Mouse (Mus musculus): ENCODE measurements around the gene Bmi1.

GRCm38 (mm10) chr2:18724462-18724861 lies 47.6 kb downstream of the Bmi1 start:
- TF ChIP-seq MYOD1 (IDR thresholded peaks at IDR 0.05; ENCODE audit: control insufficient read depth in 1 of 3, insufficient read length in 2 of 3, low read depth in 2 of 3) (no peak), MYOG (IDR thresholded peaks at IDR 0.05; ENCODE audit: control insufficient read depth in 1 of 3, insufficient read depth in 1 of 3, insufficient read length in 2 of 3, low read depth in 2 of 3) (no peak), USF1 (IDR thresholded peaks at IDR 0.05; ENCODE audit: low read depth) (no peak), POLR2A (IDR thresholded peaks at IDR 0.05; ENCODE audit: insufficient read length, low read depth) (no peak), E2F4 (IDR thresholded peaks at IDR 0.05; ENCODE audit: insufficient read depth) (no peak)

Measured in myocyte (in vitro differentiated cells).